Mouse (Mus musculus) gastrocnemius, postnatal 25 days (tissue): ENCODE results near the gene Hspd1. TPM values are rescaled to one million over a fixed set of nuclear protein-coding genes. Genes with fewer than 3 reads are reported as not detected.

ENCODE experiments used
- DNase-seq: peaks from one replicate; pipeline ENCODE4 v3.0.0; 2022
- total RNA-seq, 2 experiments: library from RNA; stranded (reverse); gene quantifications; 1 replicate in 1 of 2; 2 replicates in 1 of 2; pipeline ENCODE4 v1.2.3; 2021

Gene Hspd1
- total RNA-seq, 2 experiments from 2014 or later: 162 to 179 TPM

DNA sequence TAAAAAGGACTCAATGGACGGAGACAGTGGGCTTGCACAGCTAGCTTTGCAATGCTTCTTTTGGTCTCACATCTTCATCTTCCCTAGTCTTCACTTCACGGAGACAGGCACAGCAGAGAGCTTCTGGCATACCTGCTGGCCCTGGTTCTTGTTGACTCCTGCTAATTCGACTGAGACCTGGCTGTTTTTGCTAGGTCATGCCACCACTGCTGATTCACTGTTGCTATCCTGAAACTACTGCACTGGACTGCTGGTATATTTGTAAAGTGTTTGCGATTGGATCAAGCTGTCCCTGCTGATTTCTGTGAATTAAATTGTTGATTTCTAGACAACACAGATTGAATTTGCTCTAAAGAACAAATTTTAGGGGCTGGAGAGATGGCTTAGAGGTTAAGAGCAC, 46.4 kb downstream of the Hspd1 start:
- no peak for DNase-seq

GRCm38 (mm10) chr1:55039944-55040343, 48.1 kb downstream of the Hspd1 start:
- DNase-seq: no peak

DNA sequence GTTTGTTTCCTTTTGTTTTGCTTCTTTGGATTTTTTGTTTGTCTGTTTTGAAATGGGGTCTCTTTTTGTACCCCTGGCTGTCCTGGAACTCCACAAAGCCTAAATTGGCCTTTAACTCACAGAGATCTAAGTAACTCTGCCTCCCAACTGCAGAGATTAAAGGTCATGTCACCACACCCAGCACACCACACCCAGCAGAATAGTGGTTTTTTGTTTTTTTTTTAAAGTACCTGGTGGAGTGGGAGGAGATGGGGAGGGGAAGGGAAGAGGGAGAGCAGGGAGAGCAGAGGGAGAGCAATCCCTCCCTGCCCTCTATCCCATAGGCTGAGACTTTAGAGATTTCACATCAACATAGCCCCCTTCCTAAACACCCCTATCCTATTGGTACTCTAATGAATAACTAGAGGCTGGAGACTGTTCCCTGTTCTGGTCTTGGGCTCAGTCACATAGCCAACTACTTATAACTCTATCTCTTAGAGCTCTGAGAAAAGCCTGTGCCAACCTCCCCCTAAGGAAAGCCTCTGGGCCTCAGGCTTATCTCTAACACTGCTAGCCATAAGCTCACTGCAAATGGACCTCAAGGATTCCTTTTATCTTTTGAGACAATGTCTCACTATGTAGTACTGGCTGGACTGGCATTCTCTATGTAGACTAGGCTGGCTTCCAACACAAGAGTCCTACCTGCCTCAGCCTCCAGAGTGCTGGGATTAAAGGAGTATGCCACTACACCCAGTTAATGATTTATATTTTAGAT, 56.8 kb downstream of the Hspd1 start:
- DNase-seq: no peak

DNA sequence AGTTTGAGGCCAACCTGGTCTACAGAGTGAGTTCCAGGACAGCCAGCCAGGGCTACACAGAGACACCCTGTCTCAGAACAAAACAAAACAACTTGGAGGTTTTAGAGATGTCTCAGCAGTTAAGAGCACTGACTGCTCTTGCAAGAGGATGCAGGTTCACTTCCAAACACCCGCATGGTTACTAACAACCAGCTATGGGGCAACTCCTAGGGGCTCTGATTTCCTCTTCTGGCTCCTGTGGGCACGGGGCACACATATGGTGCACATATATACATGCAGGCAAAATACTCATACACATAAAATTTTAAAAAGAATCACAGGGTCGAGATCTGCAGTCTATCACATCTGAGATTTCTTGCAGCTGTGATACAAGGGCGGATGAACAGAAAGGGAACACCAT, 58.6 kb downstream of the Hspd1 start:
- DNase-seq: no peak

DNA sequence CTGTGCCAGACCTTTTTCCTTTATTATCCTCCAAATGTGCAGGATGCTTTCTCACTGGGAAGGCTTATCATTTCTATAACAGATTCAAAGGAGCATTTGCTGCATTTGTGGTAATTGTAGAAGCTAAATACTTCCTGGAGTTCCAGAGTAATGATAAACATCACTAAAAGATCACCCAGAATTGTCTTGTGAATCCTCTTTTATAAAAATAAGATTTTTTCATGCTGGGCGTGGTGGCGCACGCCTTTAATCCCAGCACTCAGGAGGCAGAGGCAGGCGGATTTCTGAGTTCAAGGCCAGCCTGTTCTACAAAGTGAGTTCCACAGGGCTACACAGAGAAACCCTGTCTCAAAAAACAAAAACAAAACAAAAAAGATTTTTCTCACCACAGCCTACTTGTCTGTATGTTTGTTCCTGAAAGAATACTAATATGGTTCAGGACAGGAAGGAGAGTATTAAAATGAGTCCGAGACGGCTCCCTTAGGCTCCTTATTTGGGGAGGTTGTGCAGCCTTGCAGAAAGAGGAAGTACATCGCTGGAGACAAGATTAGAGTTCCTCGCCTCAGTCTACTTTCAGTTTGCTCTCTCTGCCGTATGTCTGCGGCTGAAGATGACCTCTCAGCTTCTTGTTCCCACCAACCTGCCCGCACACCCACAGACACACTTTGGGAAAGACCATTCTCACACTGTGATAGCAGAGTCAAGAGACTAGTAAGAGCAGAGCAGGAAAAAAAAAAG, 59.4 kb downstream of the Hspd1 start:
- no peak for DNase-seq

DNA sequence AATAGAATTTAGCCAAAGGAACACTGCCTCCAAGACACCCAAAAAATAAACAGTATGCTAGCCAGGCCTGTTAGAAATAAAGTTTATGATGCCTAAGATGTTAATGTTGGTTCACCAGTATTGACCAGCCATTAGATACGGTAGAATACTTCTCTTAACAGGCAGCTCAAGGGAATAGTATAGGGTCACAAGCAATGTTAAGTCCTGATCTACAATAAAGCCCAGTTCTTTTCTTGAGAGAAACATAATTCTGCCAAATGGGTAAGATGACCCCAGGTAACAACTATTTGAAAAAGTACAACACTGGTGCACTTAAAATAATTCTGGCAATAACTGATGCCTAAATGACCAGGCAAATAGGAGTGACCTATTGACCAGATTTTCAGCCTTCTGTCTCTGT, 60.1 kb downstream of the Hspd1 start:
- DNase-seq: no peak

Other genes starting within 250 kb of the Hspd1 start
- 1 to 10 TPM; 5.3 to 5.5 TPM for gene Ankrd44, start 161.9 kb downstream of the Hspd1 start, total RNA-seq
- 10 to 100 TPM; 36.4 to 49.3 TPM for gene Sf3b1, start 60.8 kb downstream of the Hspd1 start, total RNA-seq
- gene Coq10b, start 35.5 kb downstream of the Hspd1 start, total RNA-seq: 10 to 100 TPM in 1 of 2 experiments, 1 to 10 TPM in 1; 7.7 to 22.8 TPM
- 10 to 100 TPM; 83.7 to 88.8 TPM for gene Hspe1, start 111 bp downstream of the Hspd1 start, total RNA-seq
- gene Mob4, start 43.0 kb upstream of the Hspd1 start, total RNA-seq: 10 to 100 TPM; 34.1 to 38.5 TPM
- gene Rftn2, start 138.5 kb upstream of the Hspd1 start, total RNA-seq: 1 to 10 TPM; 4.7 to 5.1 TPM
- 1 to 10 TPM; 2.7 to 2.8 TPM for gene Mars2, start 148.9 kb upstream of the Hspd1 start, total RNA-seq